Mouse (Mus musculus) embryo, embryonic 10.5 days (tissue): ENCODE data around the gene Pigs.

ENCODE experiments used
- DNase-seq: peaks from one replicate; pipeline ENCODE4 v3.0.0-alpha.2; 2015; ENCODE audit warnings: low spot score

The Pigs gene

GRCm38 (mm10) chr11:78327634-78328511 lies at the start of gene Pigs:
Pigs (plus strand) TSS chr11:78328415.
- peak; percentile 98 for DNase-seq

GRCm38 (mm10) chr11:78278853-78279252 lies 49.4 kb upstream of the Pigs start:
- DNase-seq, result no peak

DNA sequence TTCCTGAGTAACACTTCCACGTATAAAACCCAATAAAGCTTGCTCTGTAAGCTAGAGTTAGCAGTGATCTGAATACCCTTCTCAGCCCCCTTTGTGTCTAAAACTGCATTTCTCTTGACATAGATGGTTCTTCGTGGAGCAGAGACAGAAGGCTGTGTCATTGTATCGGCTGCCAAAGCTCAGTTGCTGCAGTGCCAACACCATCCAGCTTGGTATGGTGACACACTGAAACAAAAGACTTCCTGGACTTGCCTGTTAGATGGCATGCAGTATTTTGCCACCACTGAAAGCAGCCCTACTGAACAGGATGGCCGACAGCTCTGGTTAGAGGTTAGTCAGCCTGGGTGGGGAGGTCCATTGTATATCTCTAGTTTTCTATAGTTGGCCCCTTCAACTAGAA lies 48.6 kb upstream of the Pigs start:
- DNase-seq, result no peak

GRCm38 (mm10) chr11:78289146-78289763 lies 39.0 kb upstream of the Pigs start:
- DNase-seq, result no peak

DNA sequence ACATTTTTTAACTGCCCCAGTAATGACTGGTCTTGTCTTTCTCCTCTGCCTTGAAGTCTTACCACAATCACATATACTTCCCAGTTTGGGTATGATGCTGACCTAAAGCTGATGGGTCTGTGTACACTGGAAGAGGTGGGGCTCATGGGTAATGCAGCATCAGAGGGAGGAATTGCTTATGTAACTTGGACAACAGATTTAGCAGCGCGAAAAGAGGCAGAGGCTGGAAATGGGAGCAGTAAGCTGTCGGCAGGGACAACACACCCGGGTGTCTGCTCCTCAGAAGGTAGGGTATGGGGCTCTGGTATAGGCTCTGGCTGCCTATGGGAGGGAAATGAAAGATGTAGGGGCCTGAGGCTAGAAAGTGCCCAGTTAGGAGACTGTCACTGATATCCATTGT lies 37.6 kb upstream of the Pigs start, which contains the start of gene BC030499:
Gene BC030499 (plus strand): TSS at position 188 of the 400 bp plus-strand sequence.
- no peak for DNase-seq

DNA sequence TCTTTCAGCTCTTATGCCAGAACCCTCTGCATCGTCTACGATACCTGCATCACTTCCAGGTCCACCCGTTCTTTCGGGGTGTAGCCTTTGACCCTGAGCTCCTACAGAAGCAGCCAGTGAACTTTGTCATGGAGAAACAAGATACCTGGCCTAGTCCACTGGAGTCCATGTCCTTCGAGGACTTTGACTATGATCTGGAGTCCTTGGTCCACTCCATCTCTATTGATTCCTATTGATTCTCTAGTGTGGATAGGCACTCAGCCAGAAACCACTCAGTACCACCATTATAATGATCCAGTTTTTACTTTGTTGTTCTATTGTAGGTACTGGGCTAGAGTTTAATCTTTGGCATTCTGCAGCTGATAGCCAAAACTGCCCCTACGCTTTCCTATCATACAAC lies 33.6 kb upstream of the Pigs start:
- DNase-seq, result no peak

GRCm38 (mm10) chr11:78300917-78301316 lies 27.3 kb upstream of the Pigs start:
- DNase-seq, result no peak

DNA sequence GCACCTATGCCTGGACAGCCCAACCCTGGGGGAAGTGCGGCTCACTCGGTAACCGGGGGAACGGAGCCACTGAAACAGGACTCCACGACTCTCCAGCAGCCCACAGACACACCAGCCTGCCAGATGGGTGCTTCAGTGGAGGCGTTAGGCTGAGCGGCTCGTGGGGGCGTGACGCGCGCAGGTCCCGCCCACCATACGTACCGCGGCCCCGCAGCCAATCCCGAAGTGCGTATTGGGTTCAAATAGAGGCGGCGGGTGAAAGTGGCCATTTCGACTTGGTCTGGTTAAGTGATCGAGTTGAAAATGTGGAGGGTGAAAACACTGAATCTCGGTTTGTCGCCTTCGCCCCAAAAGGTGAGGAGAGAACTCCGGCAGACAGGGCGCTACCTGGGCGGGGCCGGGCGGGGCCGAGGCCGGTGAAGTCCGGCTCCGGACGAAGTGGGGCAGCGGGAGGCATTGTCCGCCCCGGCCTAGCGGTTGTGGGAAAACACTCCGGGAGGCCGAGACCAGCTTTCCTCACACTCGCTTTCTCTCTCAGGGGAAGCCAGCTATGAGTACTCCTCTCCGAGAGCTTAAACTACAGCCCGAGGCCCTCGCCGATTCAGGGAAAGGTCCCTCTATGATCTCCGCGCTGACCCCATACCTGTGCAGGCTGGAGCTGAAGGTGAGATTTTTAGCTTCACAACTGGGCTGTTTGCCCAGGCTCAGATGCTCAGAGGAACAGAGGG lies 26.7 kb upstream of the Pigs start, which contains the start of gene Spag5:
Gene Spag5 (plus strand): TSS at position 173 of the 728 bp plus-strand sequence.
- DNase-seq, result peak; percentile 95

- no peak for DNase-seq
These were observed 22.9 kb upstream of the Pigs start for GRCm38 (mm10) chr11:78305272-78305671.

GRCm38 (mm10) chr11:78310861-78311511 lies 17.2 kb upstream of the Pigs start:
- no peak for DNase-seq

DNA sequence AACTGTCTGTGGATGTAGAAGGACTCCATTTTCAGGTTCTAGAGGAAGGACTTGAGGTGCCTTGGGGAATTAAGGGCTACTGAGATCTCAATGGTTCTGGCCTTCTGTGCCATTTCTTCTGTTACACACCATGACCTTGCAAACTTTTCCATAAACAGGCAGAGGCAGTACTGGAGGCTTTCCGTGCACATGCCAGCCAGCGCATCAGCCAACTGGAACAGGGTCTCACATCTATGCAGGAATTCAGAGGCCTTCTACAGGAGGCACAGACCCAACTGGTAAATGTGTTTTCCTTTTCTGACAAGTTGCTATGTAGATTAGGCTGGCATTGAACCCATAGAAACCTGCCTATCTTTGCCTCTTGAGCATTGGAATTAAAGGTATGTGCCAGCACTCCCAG lies 14.6 kb upstream of the Pigs start:
- no peak for DNase-seq

DNA sequence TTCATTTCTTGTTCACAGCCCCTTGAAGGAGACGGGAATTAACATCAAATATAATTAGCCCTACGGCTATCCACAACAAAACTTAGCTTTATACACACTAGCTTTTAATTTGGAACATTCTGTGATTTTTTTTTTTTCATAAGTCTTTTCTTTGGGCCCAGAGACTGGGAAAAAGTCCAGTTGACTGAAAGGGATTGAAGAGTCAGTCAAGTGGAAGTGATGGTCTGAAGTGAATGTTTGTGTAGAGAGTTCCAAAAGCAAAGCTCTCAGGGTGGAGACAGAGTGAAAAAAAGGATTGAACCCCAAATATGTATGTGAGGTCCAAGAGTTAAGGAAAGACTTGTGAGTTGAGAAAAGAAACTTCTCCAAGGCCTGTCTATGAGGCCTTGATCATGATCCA lies 9.8 kb upstream of the Pigs start:
- no peak for DNase-seq

- no peak for DNase-seq
These were observed 6.0 kb upstream of the Pigs start for GRCm38 (mm10) chr11:78322076-78322831.

DNA sequence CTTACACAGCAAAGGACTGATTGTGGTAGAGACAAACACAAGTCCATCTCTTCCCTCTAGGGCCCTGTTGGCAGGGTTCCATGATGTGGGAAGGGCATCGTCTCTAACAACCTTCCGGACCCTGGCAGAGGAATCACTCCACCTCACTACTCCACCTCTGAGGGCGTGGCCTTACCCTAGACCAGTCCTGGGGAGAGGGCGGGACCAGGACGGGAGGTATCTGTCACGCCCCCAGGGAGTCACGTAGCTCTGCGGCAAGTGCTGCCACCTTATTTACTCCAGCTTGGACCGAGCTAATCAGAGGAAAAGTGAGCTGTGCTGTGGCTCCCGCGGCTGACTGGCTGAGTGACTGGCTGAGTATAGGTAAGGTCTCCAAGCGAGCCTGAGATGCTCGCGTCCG lies 5.4 kb upstream of the Pigs start, which contains the start of gene Aldoc:
Gene Aldoc (plus strand): TSS at position 109 of the 400 bp plus-strand sequence.
- DNase-seq, result peak; percentile 82

DNA sequence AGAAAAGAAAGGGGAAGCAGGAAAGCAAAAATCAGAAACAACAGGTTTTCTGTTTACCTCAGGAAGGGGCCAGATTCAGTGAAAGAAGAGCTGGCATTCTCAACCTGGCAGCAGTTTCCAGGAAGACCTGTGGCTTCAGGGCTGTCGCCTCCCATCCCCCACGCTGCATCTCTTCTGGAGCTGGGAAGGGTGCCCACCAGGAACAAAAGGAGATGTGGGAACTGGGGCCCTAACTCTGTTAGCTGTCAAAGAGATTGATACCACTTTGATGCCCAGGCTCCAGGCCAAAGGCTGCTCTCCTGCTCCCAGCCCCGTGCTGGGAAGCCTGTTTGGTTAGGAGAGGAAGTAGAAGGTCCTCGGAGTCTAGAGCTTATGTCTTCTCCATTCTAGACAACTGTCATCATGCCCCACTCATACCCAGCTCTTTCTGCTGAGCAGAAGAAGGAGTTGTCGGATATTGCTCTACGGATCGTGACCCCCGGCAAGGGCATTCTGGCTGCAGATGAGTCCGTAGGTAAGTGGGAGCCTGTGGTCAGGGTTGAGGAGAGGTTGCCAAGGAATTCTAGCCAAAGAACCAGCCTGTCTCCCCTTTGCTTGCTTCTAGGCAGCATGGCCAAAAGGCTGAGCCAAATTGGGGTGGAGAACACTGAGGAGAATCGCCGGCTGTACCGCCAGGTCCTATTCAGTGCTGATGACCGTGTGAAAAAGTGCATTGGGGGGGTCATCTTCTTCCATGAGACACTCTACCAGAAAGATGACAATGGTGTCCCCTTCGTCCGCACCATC lies 4.0 kb upstream of the Pigs start:
- DNase-seq, result no peak

GRCm38 (mm10) chr11:78324965-78325364 lies 3.2 kb upstream of the Pigs start:
- no peak for DNase-seq

DNA sequence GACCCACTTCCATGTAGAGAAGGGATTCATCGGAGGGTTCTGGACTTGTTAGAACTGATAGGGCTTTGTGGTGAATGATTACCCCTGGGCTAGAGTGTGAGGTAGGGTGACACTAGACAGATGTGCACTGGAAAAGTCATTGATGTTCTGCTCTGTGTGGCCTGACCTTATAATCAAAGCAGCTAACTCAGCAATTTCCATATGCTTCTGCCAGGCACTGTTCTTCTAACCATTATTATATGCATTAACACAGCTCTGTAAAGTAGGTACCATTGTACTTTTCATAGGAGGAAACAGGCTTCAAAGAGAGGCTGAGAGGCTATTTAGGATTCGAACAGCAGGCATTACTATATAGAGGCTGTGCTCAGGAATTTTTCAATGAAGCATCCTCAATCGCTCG lies 1.0 kb upstream of the Pigs start:
- no peak for DNase-seq

GRCm38 (mm10) chr11:78328512-78329056 lies 369 bp downstream of the Pigs start:
- DNase-seq, result no peak

DNA sequence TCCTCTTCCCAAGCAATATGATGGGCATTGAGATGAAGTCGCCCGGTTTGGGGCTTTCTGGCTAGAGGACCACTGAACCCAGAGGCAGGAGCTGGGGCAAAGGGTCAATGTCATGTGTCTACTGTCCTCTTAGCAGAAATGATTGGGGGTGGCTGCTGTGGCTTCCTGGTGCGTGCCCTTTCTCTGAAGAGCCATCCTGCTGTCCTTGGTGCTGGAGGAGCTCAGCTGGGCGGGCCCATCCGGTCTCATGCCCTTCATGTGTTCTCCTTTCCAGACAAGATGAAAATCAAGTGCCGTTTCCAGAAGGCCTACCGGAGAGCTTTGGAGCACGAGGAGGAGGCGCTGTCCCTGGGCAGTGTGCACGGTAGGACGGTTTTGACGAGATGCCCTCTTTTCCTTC lies 4.5 kb downstream of the Pigs start:
- DNase-seq, result no peak

DNA sequence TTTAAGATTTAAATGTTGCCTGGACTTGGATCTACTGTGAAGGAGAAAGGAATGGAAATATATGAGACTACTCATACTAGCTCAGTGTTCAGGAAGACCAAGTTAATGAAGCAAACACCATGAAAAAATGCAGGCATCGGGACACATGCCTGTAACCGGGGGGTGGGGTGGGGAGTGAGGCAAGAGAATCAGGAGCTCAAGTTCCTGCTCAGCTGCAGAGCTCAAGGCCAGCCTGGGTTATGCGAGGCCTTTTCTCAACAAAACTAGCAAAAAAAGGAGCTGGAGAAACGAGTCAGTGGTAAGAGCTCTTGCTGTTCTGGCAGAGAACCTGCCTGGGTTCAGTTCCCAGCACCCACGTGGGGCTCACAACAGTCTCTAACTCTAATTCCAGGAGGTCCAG lies 5.8 kb downstream of the Pigs start:
- DNase-seq, result no peak
